Mouse (Mus musculus) embryonic stem cell, embryonic (primary cell): ENCODE results near the gene Mydgf.

Experiments
- CTCF ChIA-PET, 4 experiments: fragments of 300-600 bp in 2 of 4; fragments of 350-600 bp in 2 of 4; sonication (Branson Sonifier 250); formaldehyde crosslinking; loops; one replicate each; lab custom pipeline; 2022; ENCODE audit warnings: inconsistent platforms in 2 of 4; lab: Charles Lee
- POLR2A ChIA-PET, 4 experiments: fragments of 300-600 bp in 2 of 4; fragments of 350-600 bp in 2 of 4; sonication (Branson Sonifier 250); formaldehyde crosslinking; loops; one replicate each; lab custom pipeline; 2022; ENCODE audit warnings: antibody characterized with exemption in 4 of 4, inconsistent platforms in 1 of 4; lab: Charles Lee

The Mydgf gene

DNA sequence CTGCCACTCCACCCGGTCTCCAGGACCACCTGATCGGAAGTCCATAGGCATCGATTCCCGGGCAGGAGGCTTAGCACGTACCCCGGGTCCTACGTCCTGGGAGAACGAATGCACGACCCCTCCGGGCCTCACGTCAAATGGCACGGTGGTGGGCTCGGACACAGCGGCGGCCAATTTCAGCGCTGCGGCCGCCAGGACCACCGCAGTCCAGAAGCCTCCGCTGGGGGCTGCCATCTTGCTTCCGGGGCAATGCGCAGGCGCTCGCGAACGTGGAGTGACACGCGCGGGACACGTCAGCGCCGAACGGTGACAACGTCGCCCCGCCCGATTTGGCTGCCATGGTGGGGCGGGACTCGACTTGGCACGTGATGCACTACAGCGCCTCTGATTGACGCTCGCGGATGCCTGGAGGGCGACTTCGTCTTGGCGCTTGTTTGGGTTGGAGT lies at the start of gene Mydgf:
Mydgf (minus strand) TSS at position 263 of the 446 bp plus-strand sequence.
- ChIA-PET CTCF (interaction anchor here in 2 of 4 experiments (0.8 to 1.8 kb wide), 5 partner anchors 11 to 149 kb away, joined by 3 to 9 read pairs (median 3); no protein-coding TSS in a partner anchor), POLR2A (interaction anchor here in 3 of 4 experiments (0.8 to 1.5 kb wide), 12 partner anchors 9 to 224 kb away, joined by 3 to 13 read pairs (median 4); partner anchors contain the start of genes Hdgfl2 (in 1 of the 3), Sema6b (in 1 of the 3) and Yju2 (in 1 of the 3))

GRCm38 (mm10) chr17:56233389-56233788 lies 49.7 kb upstream of the Mydgf start:
- CTCF ChIA-PET, result interaction anchor here in 3 of 4 experiments (0.6 to 1.9 kb wide), 4 partner anchors 18 to 31 kb away, joined by 3 to 4 read pairs (median 4); no protein-coding TSS in a partner anchor

GRCm38 (mm10) chr17:56229943-56230342 lies 46.2 kb upstream of the Mydgf start:
- ChIA-PET POLR2A (interaction anchor here in 2 of 4 experiments (0.8 to 1.3 kb wide), 3 partner anchors 10 to 26 kb away, joined by 3 to 4 read pairs (median 4); no protein-coding TSS in a partner anchor), CTCF (no interaction called here)

More at GRCm38 (mm10) chr17:56233389-56233788, 49.7 kb upstream of the Mydgf start:
- POLR2A ChIA-PET, result interaction anchor here in 2 of 4 experiments (0.7 to 3.0 kb wide), 8 partner anchors 8 to 59 kb away, joined by 3 to 15 read pairs (median 3); no protein-coding TSS in a partner anchor

GRCm38 (mm10) chr17:56226566-56226965 lies 42.8 kb upstream of the Mydgf start:
- CTCF ChIA-PET, result interaction anchor here in 2 of 4 experiments (0.6 to 2.3 kb wide), 4 partner anchors 28 to 235 kb away, joined by 3 to 13 read pairs (median 5); no protein-coding TSS in a partner anchor

GRCm38 (mm10) chr17:56224916-56225315 lies 41.2 kb upstream of the Mydgf start:
- ChIA-PET POLR2A (interaction anchor here in 3 of 4 experiments (0.6 to 3.6 kb wide), 72 partner anchors 8 to 537 kb away, joined by 3 to 48 read pairs (median 4); partner anchors contain the start of genes Kdm4b (in 2 of the 3), Chaf1a (in 1 of the 3), Fem1a (in 1 of the 3) and Hdgfl2 (in 1 of the 3)), CTCF (interaction anchor here in 3 of 4 experiments (0.6 to 2.3 kb wide), 12 partner anchors 15 to 402 kb away, joined by 3 to 13 read pairs (median 5); partner anchors contain the start of genes Lonp1 (in 1 of the 3) and Sh3gl1 (in 1 of the 3))

More at GRCm38 (mm10) chr17:56226566-56226965, 42.8 kb upstream of the Mydgf start:
- POLR2A ChIA-PET, result interaction anchor here in 3 of 4 experiments (0.7 to 3.6 kb wide), 26 partner anchors 8 to 651 kb away, joined by 3 to 48 read pairs (median 5); partner anchors contain the start of genes Dpp9 (in 2 of the 3), Fem1a (in 1 of the 3), Hdgfl2 (in 1 of the 3) and Kdm4b (in 1 of the 3)

- POLR2A ChIA-PET, result interaction anchor here in 2 of 4 experiments (0.9 to 4.3 kb wide), 12 partner anchors 10 to 180 kb away, joined by 3 to 25 read pairs (median 4); partner anchors contain the start of genes Fem1a (in 1 of the 2) and Hdgfl2 (in 1 of the 2)
- CTCF ChIA-PET, result interaction anchor here in 3 of 4 experiments (0.9 to 3.0 kb wide), 6 partner anchors 19 to 151 kb away, joined by 3 to 27 read pairs (median 9); partner anchors contain the start of gene Fem1a (in 1 of the 3)
Observed at GRCm38 (mm10) chr17:56219805-56220204, 36.1 kb upstream of the Mydgf start.

DNA sequence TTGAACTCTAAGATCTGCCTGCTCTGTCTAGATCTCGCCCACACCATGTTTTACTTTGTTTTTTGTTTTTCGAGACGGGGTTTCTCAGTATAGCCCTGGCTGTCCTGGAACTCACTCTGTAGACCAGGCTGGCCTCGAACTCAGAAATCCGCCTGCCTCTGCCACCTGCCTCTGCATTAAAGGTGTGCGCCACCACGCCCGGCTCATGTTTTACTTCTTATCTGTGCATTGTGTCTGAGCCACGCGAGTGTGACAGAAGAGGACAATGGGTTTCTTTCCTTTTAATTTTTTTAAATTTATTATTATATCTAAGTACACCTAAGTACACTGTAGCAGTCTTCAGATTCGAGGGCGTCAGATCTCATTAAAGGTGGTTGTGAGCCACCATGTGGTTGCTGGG lies 35.5 kb upstream of the Mydgf start:
- ChIA-PET CTCF (interaction anchor here (0.6 to 3.0 kb wide), 15 partner anchors 12 to 183 kb away, joined by 3 to 27 read pairs (median 5); partner anchors contain the start of genes Fem1a (in 1 of the 4) and Sh3gl1 (in 1 of the 4)), POLR2A (interaction anchor here (0.6 to 4.3 kb wide), 57 partner anchors 8 to 267 kb away, joined by 3 to 25 read pairs (median 4); partner anchors contain the start of genes Chaf1a (in 2 of the 4), Hdgfl2 (in 2 of the 4), Ebi3 (in 1 of the 4) and Fem1a (in 1 of the 4))

GRCm38 (mm10) chr17:56218377-56219191 lies 34.9 kb upstream of the Mydgf start, which contains the start of gene Dpp9:
Dpp9 (minus strand) TSS chr17:56218905.
- ChIA-PET POLR2A (interaction anchor here (0.6 to 4.3 kb wide), 78 partner anchors 8 to 615 kb away, joined by 3 to 25 read pairs (median 4); partner anchors contain the start of genes Chaf1a (in 2 of the 4), Hdgfl2 (in 2 of the 4), Ebi3 (in 1 of the 4) and Fem1a (in 1 of the 4)), CTCF (interaction anchor here (0.5 to 3.0 kb wide), 25 partner anchors 11 to 273 kb away, joined by 3 to 27 read pairs (median 4); partner anchors contain the start of genes Fem1a (in 1 of the 4), Sh3gl1 (in 1 of the 4) and Yju2 (in 1 of the 4))

DNA sequence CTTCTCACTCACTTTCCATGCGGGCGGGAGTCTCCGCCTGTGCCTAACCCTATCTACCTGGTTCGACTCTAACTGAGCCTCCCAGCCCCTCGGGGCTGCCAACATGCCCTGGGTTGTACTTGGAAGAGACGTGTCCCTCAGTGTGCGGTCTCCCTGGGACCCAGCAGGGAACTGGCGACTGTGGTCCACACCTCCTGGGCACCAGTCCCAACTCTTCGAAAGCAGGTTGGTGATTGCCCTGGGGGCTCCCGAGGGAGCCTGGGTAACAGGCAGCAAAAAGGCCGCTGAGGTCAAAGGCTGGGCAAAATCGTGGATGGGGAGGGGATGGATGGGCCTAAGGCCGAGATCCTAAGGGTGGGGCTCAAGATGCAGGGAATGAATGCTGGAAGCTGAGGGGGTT lies 34.0 kb upstream of the Mydgf start:
- ChIA-PET CTCF (interaction anchor here in 3 of 4 experiments (0.6 to 2.5 kb wide), 7 partner anchors 17 to 181 kb away, joined by 3 to 12 read pairs (median 4); partner anchors contain the start of genes Fem1a (in 1 of the 3) and Sh3gl1 (in 1 of the 3)), POLR2A (interaction anchor here (0.7 to 4.3 kb wide), 30 partner anchors 8 to 208 kb away, joined by 3 to 25 read pairs (median 6); partner anchors contain the start of genes Hdgfl2 (in 2 of the 4), Fem1a (in 1 of the 4) and Kdm4b (in 1 of the 4))

GRCm38 (mm10) chr17:56214229-56214628 lies 30.5 kb upstream of the Mydgf start:
- POLR2A ChIA-PET, result interaction anchor here in 3 of 4 experiments (0.6 to 1.4 kb wide), 4 partner anchors 11 to 89 kb away, joined by 3 read pairs; partner anchors contain the start of gene Uhrf1 (in 1 of the 3)
- CTCF ChIA-PET, result interaction anchor here in 2 of 4 experiments (0.8 to 1.6 kb wide), 3 partner anchors 50 to 339 kb away, joined by 3 to 5 read pairs (median 3); no protein-coding TSS in a partner anchor

DNA sequence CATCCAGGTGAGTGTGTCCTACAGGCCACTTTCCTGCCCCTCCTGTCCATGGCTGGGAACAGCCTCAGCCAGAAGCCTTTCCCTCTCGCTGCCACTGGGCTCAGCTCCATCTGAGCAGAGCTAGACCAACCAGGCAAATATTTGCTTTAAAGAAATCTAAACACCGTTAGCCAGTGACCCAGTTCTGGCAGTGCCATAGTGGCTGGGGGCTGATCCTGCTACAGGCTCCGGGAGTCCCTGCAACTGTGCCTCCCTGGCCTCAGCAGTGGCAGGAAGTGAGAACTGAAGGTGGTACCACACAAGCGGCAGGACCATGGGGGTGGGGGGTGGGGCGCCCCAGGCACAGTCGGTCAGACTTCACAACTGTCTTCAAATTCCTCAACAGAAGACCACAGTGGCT lies 29.0 kb upstream of the Mydgf start:
- ChIA-PET CTCF (interaction anchor here in 1 of 4 experiments (1.6 kb wide), 1 partner anchor 12 kb away, joined by 5 read pairs; no protein-coding TSS in a partner anchor), POLR2A (interaction anchor here in 3 of 4 experiments (0.6 to 2.3 kb wide), 3 partner anchors 12 to 121 kb away, joined by 3 to 7 read pairs (median 5); no protein-coding TSS in a partner anchor)

DNA sequence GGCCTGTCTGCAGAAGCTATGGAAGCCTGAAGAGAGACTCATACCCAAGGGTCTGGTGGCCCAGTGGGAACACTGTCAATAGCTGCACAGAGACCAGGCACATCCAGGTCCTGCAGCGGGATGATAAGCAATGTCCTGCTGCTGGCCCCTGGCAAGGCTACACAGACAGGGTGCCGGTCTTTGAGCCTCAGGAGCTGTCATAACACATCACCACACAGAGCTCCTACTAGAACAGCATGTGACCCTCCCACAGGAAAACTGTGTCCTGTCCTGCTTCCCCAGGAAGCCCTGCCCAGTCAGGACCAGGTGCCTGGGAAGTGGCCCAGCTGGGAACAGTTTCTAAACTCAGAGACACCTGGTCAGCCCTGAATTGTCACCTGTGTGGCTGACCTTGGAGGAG lies 27.4 kb upstream of the Mydgf start:
- CTCF ChIA-PET, result interaction anchor here in 2 of 4 experiments (0.5 to 1.6 kb wide), 4 partner anchors 10 to 53 kb away, joined by 3 to 5 read pairs (median 4); no protein-coding TSS in a partner anchor

GRCm38 (mm10) chr17:56208821-56209220 lies 25.1 kb upstream of the Mydgf start:
- ChIA-PET CTCF (no interaction called here), POLR2A (interaction anchor here in 1 of 4 experiments (1.0 kb wide), 1 partner anchor 53 kb away, joined by 3 read pairs; no protein-coding TSS in a partner anchor)

More for the DNA sequence above, 27.4 kb upstream of the Mydgf start:
- POLR2A ChIA-PET, result interaction anchor here in 2 of 4 experiments (0.6 to 2.3 kb wide), 3 partner anchors 14 to 86 kb away, joined by 3 to 7 read pairs (median 5); no protein-coding TSS in a partner anchor

GRCm38 (mm10) chr17:56207963-56208530 lies 24.3 kb upstream of the Mydgf start:
- POLR2A ChIA-PET, result interaction anchor here in 2 of 4 experiments (0.8 to 2.0 kb wide), 4 partner anchors 10 to 54 kb away, joined by 3 to 5 read pairs (median 3); partner anchors contain the start of gene Dpp9 (in 1 of the 2)
- CTCF ChIA-PET, result interaction anchor here in 2 of 4 experiments (0.8 to 1.3 kb wide), 2 partner anchors 11 to 48 kb away, joined by 3 to 4 read pairs; partner anchors contain the start of gene Dpp9 (in 1 of the 2)

- CTCF ChIA-PET, result interaction anchor here in 3 of 4 experiments (0.7 to 1.3 kb wide), 5 partner anchors 11 to 95 kb away, joined by 3 to 4 read pairs (median 3); partner anchors contain the start of genes Dpp9 (in 1 of the 3) and Sema6b (in 1 of the 3)
- POLR2A ChIA-PET, result interaction anchor here in 2 of 4 experiments (0.8 to 2.0 kb wide), 7 partner anchors 11 to 263 kb away, joined by 3 to 7 read pairs (median 3); partner anchors contain the start of genes Dpp9 (in 2 of the 2) and Hdgfl2 (in 1 of the 2)
Observed at GRCm38 (mm10) chr17:56206986-56207674, 23.4 kb upstream of the Mydgf start.
